Mouse (Mus musculus) MEL (cell line): ENCODE measurements around the gene C130032M10Rik. TPM values are rescaled to one million over a fixed set of nuclear protein-coding genes. Genes with fewer than 3 reads are reported as not detected.

Source experiments
- DNase-seq: peaks from one replicate; pipeline ENCODE4 v3.0.0; 2011; ENCODE audit warnings: low read depth, low spot score
- H3K27ac ChIP-seq: 2 replicates; pipeline ENCODE4 v1.5.1; 2012; ENCODE audit warnings: low read depth, mild to moderate bottlenecking, control low read depth, low read length, moderate library complexity; ENCODE audit not compliant: control insufficient read depth
- H3K27me3 ChIP-seq, 2 experiments: fragments of 150-350 bp in 1 of 2; sonication (generic) in 1 of 2; 2 replicates each; pipeline ENCODE4 v1.6.1; 2012; ENCODE audit warnings: low read length in 2 of 2, mild to moderate bottlenecking in 2 of 2, improper control_type of control experiment in 1 of 2, moderate library complexity in 1 of 2; ENCODE audit not compliant: insufficient read depth in 2 of 2, control insufficient read depth in 1 of 2
- H3K36me3 ChIP-seq, 2 experiments: 2 replicates each; pipeline ENCODE4 v1.6.1; 2012 to 2014; ENCODE audit warnings: low read length in 2 of 2, improper control_type of control experiment in 1 of 2, inconsistent platforms in 1 of 2, mild to moderate bottlenecking in 1 of 2; ENCODE audit not compliant: insufficient read depth in 2 of 2, control insufficient read depth in 1 of 2
- H3K4me1 ChIP-seq, 2 experiments: fragments of 150-350 bp in 1 of 2; sonication (generic) in 1 of 2; 2 replicates each; pipeline ENCODE4 v1.6.1; 2012; ENCODE audit warnings: low read length in 2 of 2, improper control_type of control experiment in 1 of 2, mild to moderate bottlenecking in 1 of 2; ENCODE audit not compliant: insufficient read depth in 2 of 2, control insufficient read depth in 1 of 2
- H3K4me3 ChIP-seq, 2 experiments: fragments of 150-350 bp in 1 of 2; sonication (generic) in 1 of 2; 2 replicates each; pipeline ENCODE4 v1.5.1; 2012; ENCODE audit warnings: low read depth in 2 of 2, low read length in 2 of 2, mild to moderate bottlenecking in 2 of 2, moderate library complexity in 2 of 2, control low read depth in 1 of 2, improper control_type of control experiment in 1 of 2; ENCODE audit not compliant: control insufficient read depth in 1 of 2, insufficient read depth in 1 of 2
- H3K79me2 ChIP-seq: 2 replicates; pipeline ENCODE4 v1.6.1; 2012; ENCODE audit warnings: mild to moderate bottlenecking, low read length, moderate library complexity; ENCODE audit not compliant: control insufficient read depth, poor library complexity, insufficient read depth
- H3K9ac ChIP-seq: 2 replicates; pipeline ENCODE4 v1.6.1; 2012; ENCODE audit warnings: low read depth, mild to moderate bottlenecking, control low read depth, low read length, moderate library complexity; ENCODE audit not compliant: control insufficient read depth, poor library complexity, severe bottlenecking
- H3K9me3 ChIP-seq: fragments of 150-350 bp; sonication (generic); replicated peaks from 2 replicates; pipeline ENCODE4 v1.6.1; 2012; ENCODE audit warnings: mild to moderate bottlenecking, low read length, improper control_type of control experiment, moderate library complexity; ENCODE audit not compliant: insufficient read depth
- BHLHE40 ChIP-seq: IDR thresholded peaks from 2 replicates; pipeline ENCODE4 v1.6.1; 2012; ENCODE audit warnings: low read depth, mild to moderate bottlenecking, inconsistent platforms, low read length, improper control_type of control experiment, borderline replicate concordance
- CTCF ChIP-seq, 3 experiments: IDR thresholded peaks in 2 of 3; conservative IDR thresholded peaks in 1 of 3; 2 replicates each; pipeline ENCODE4 v1.5.1; 2011 to 2012; ENCODE audit warnings: low read length in 3 of 3, low read depth in 2 of 3, mild to moderate bottlenecking in 2 of 3, improper control_type of control experiment in 1 of 3, inconsistent platforms in 1 of 3, mixed read lengths in 1 of 3, moderate library complexity in 1 of 3; ENCODE audit not compliant: control insufficient read depth in 1 of 3, insufficient read depth in 1 of 3, poor library complexity in 1 of 3, severe bottlenecking in 1 of 3
- ELF1 ChIP-seq: IDR thresholded peaks from 2 replicates; pipeline ENCODE4 v1.6.1; 2014; ENCODE audit warnings: low read depth, mild to moderate bottlenecking, inconsistent platforms, low read length, improper control_type of control experiment, moderate library complexity
- ETS1 ChIP-seq: IDR thresholded peaks from 2 replicates; pipeline ENCODE4 v1.6.1; 2012; ENCODE audit warnings: low read depth, mild to moderate bottlenecking, inconsistent platforms, low read length, improper control_type of control experiment, moderate library complexity
- GATA1 ChIP-seq: IDR thresholded peaks from 2 replicates; pipeline ENCODE4 v1.6.1; 2011; ENCODE audit warnings: low read depth, low read length, improper control_type of control experiment
- HCFC1 ChIP-seq: IDR thresholded peaks from 2 replicates; pipeline ENCODE4 v1.6.1; 2012; ENCODE audit warnings: low read depth, mild to moderate bottlenecking, inconsistent platforms, low read length, improper control_type of control experiment, moderate library complexity
- JUND ChIP-seq: IDR thresholded peaks from 2 replicates; pipeline ENCODE4 v1.6.1; 2011; ENCODE audit warnings: low read depth, mild to moderate bottlenecking, improper control_type of control experiment, low read length
- KAT2A ChIP-seq: conservative IDR thresholded peaks from 2 replicates; pipeline ENCODE4 v1.6.1; 2012; ENCODE audit warnings: low read depth, low read length, improper control_type of control experiment, inconsistent platforms
- MAX ChIP-seq: IDR thresholded peaks from 2 replicates; pipeline ENCODE4 v1.6.1; 2011; ENCODE audit warnings: low read length, improper control_type of control experiment
- POLR2AphosphoS2 ChIP-seq: IDR thresholded peaks from 2 replicates; pipeline ENCODE4 v1.6.1; 2011; ENCODE audit warnings: low read length, improper control_type of control experiment
- POLR2AphosphoS5 ChIP-seq: IDR thresholded peaks from 2 replicates; pipeline ENCODE4 v1.6.1; 2012; ENCODE audit warnings: low read depth, borderline replicate concordance, mild to moderate bottlenecking, inconsistent platforms, low read length, moderate library complexity, mixed read lengths
- RAD21 ChIP-seq: IDR thresholded peaks from 2 replicates; pipeline ENCODE4 v1.6.1; 2011; ENCODE audit warnings: mild to moderate bottlenecking, low read depth, low read length, improper control_type of control experiment
- RCOR1 ChIP-seq: IDR thresholded peaks from 2 replicates; pipeline ENCODE4 v1.6.1; 2012; ENCODE audit warnings: low read depth, mild to moderate bottlenecking, inconsistent platforms, low read length, improper control_type of control experiment
- TAL1 ChIP-seq: IDR thresholded peaks from 2 replicates; pipeline ENCODE4 v1.6.1; 2012; ENCODE audit warnings: mild to moderate bottlenecking, inconsistent platforms, low read length, moderate library complexity, mixed read lengths
- TBP ChIP-seq: IDR thresholded peaks from 2 replicates; pipeline ENCODE4 v1.8.0; 2011; ENCODE audit warnings: low read depth, low read length, improper control_type of control experiment
- UBTF ChIP-seq: IDR thresholded peaks from 2 replicates; pipeline ENCODE4 v1.6.1; 2012; ENCODE audit warnings: low read depth, mild to moderate bottlenecking, inconsistent platforms, low read length, improper control_type of control experiment, moderate library complexity, borderline replicate concordance; ENCODE audit not compliant: insufficient read depth
- USF1 ChIP-seq: IDR thresholded peaks from 2 replicates; pipeline ENCODE4 v1.6.1; 2014; ENCODE audit warnings: low read depth, mild to moderate bottlenecking, inconsistent platforms, low read length, improper control_type of control experiment, moderate library complexity
- ZNF384 ChIP-seq: IDR thresholded peaks from 2 replicates; pipeline ENCODE4 v1.6.1; 2012; ENCODE audit warnings: low read depth, mild to moderate bottlenecking, inconsistent platforms, low read length, improper control_type of control experiment
- polyA plus RNA-seq, 2 experiments: library from polyadenylated mRNA; stranded (reverse) in 1 of 2; unstranded in 1 of 2; fragments of >175 nt in 1 of 2; fragments of >200 nt in 1 of 2; gene quantifications; 2 replicates each; pipeline versions ENCODE4 v1.2.1 to v1.2.4; 2012; ENCODE audit warnings: low replicate concordance in 2 of 2, low read depth in 1 of 2; ENCODE audit not compliant: insufficient read length in 2 of 2, insufficient read depth in 1 of 2, missing spikeins in 1 of 2
- total RNA-seq: library from RNA; depleted of rRNA; stranded (reverse); fragments of 300-350 nt; gene quantifications from 2 replicates; pipeline ENCODE4 v1.2.3, GENCODE M21; 2012

Gene C130032M10Rik
- total and polyA plus RNA-seq, 3 experiments: not detected

- H3K36me3 ChIP-seq: no peaks in the 10 kb centered on the region
- no peaks in the 10 kb centered on the region for H3K9me3 ChIP-seq
- H3K4me3 ChIP-seq: no peak overlapping the region
- no peak overlapping the region for H3K9ac ChIP-seq
- H3K79me2 ChIP-seq: no peaks in the 10 kb centered on the region
- no peak for DNase-seq
- no peaks in the 10 kb centered on the region; a peak in 1 of 4 replicates for H3K27me3 ChIP-seq
- no peak overlapping the region for H3K27ac ChIP-seq
- TF ChIP-seq MAX: no peak
- no peak for TF ChIP-seq TBP
- no peak for TF ChIP-seq JUND
- no peak for TF ChIP-seq ZNF384
- no peak for TF ChIP-seq UBTF
- TF ChIP-seq ETS1: no peak
- no peaks in the 10 kb centered on the region for H3K4me1 ChIP-seq
Measured at GRCm38 (mm10) chr9:114541279-114541741, 25.8 kb downstream of the C130032M10Rik start.

GRCm38 (mm10) chr9:114543882-114544753 is 28.6 kb downstream of the C130032M10Rik start:
- H3K4me3 ChIP-seq: no peak overlapping the region
- H3K36me3 ChIP-seq: no peaks in the 10 kb centered on the region
- no peaks in the 10 kb centered on the region for H3K4me1 ChIP-seq
- H3K27ac ChIP-seq: no peak overlapping the region
- H3K27me3 ChIP-seq: no peaks in the 10 kb centered on the region; a peak in 1 of 4 replicates
- H3K79me2 ChIP-seq: no peaks in the 10 kb centered on the region
- no peak for DNase-seq
- no peak overlapping the region for H3K9ac ChIP-seq
- no peaks in the 10 kb centered on the region for H3K9me3 ChIP-seq
- TF ChIP-seq BHLHE40: no peak
- TF ChIP-seq KAT2A: no peak
- TF ChIP-seq HCFC1: no peak
- TF ChIP-seq UBTF: no peak
- TF ChIP-seq TAL1: no peak
- TF ChIP-seq ZNF384: no peak
- TF ChIP-seq USF1: no peak
- TF ChIP-seq POLR2AphosphoS2: no peak
- TF ChIP-seq CTCF (IDR thresholded peaks at IDR 0.05 in 2 of 3, conservative IDR thresholded peaks at IDR 0.05 in 1 of 3; ENCODE audit: control insufficient read depth in 1 of 3, insufficient read depth in 1 of 3, low read depth in 2 of 3, low read length in 3 of 3, poor library complexity in 1 of 3, severe bottlenecking in 1 of 3): no peak
- no peak for TF ChIP-seq MAX
- no peak for TF ChIP-seq RAD21
- no peak for TF ChIP-seq RCOR1
- no peak for TF ChIP-seq GATA1
- no peak for TF ChIP-seq ELF1
- no peak for TF ChIP-seq POLR2AphosphoS5
